12 mouse cellular contexts compared by ENCODE assay signal in the genomic region with DNA sequence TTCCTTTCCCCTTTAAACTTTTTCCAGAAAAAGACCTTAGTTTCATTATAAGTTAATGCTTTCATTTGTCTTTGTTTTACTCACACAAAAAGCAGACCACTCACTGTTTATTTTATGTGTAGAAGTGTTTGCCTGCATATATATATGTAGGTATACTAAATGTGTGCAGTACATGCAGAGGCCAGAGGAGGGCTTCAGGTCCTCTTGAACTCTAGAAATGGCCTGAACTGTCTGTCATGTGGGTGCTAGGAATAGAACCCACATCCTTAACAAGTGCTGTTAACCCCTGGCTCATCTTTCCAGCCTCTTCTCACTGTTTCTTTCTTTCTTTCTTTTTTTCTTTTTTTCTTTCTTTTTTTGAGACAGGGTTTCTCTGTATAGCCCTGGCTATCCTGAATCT. TPM values are rescaled to one million over a fixed set of nuclear protein-coding genes. Genes with fewer than 3 reads are reported as not detected.
DNase-seq lines count a peak whose midpoint lies in the region; ATAC-seq and TF ChIP-seq lines count a peak whose summit lies in the region.
"Had no signal": no experiment of that assay in that cellular context is flagged by ENCODE, and none has a peak within 500 bp of the region (broad histone marks: within the 10 kb centered on the region; RNA-seq: fewer than 3 reads in every experiment).

No protein-coding gene starts in this region.

- no peak for ATAC-seq in CD4-positive, CD25-positive, alpha-beta regulatory T cell, adult 4 months
- no peak for ATAC-seq in kidney, postnatal 0 days (replicated peaks; ENCODE audit: low FRiP score, low read depth)
- ATAC-seq in stomach, postnatal 0 days (ENCODE audit: low FRiP score, low TSS enrichment) = no peak

- TF ChIP-seq EP300 in stomach, postnatal 0 days (optimal IDR thresholded peaks at IDR 0.05) = no peak

- no peak overlapping the region for H3K27ac ChIP-seq in kidney, postnatal 0 days
- no peak overlapping the region for H3K27ac ChIP-seq in stomach, postnatal 0 days (replicated peaks)

- H3K4me2 ChIP-seq in kidney, postnatal 0 days (ENCODE audit: low read length) = no peak overlapping the region
- no peak overlapping the region for H3K4me2 ChIP-seq in stomach, postnatal 0 days (replicated peaks; ENCODE audit: low read depth)

- H3K27me3 ChIP-seq in kidney, postnatal 0 days (ENCODE audit: insufficient read depth, low read length) = no peaks in the 10 kb centered on the region
- H3K27me3 ChIP-seq in stomach, postnatal 0 days (ENCODE audit: control insufficient read depth, insufficient read depth, low read length) = no peaks in the 10 kb centered on the region

- no peak overlapping the region for H3K4me3 ChIP-seq in kidney, postnatal 0 days (replicated peaks; ENCODE audit: low read depth, low read length)
- H3K4me3 ChIP-seq in stomach, postnatal 0 days (ENCODE audit: low read depth, low read length) = no peak overlapping the region

- H3K4me1 ChIP-seq in kidney, postnatal 0 days (replicated peaks; ENCODE audit: insufficient read depth, low read length) = no peaks in the 10 kb centered on the region
- H3K4me1 ChIP-seq in stomach, postnatal 0 days (replicated peaks; ENCODE audit: control insufficient read depth, insufficient read depth) = no peaks in the 10 kb centered on the region; the same call in none of the 2 replicates

- peak; percentile 24; the same call in 1 of the 2 replicates for TF ChIP-seq CTCF in kidney, postnatal 0 days (IDR thresholded peaks at IDR 0.05; ENCODE audit: low read depth)
- TF ChIP-seq CTCF in stomach, postnatal 0 days (IDR thresholded peaks at IDR 0.05; ENCODE audit: low read depth) = peak; percentile 51

- H3K9ac ChIP-seq in kidney, postnatal 0 days (ENCODE audit: low read depth, low read length) = no peak overlapping the region
- no peak overlapping the region for H3K9ac ChIP-seq in stomach, postnatal 0 days (ENCODE audit: low read length)

- H3K9me3 ChIP-seq in kidney, postnatal 0 days (replicated peaks; ENCODE audit: low read length) = no peaks in the 10 kb centered on the region
- no peaks in the 10 kb centered on the region for H3K9me3 ChIP-seq in stomach, postnatal 0 days (ENCODE audit: control insufficient read depth, low read length)

- peak; percentile 31 for DNase-seq in CD4-positive, CD25-positive, alpha-beta regulatory T cell, adult 2 months (ENCODE audit: low read depth, low spot score)
- DNase-seq in kidney, postnatal 0 days (ENCODE audit: low spot score) = no peak
- DNase-seq in kidney, postnatal 14 days = no peak
- peak; percentile 27 for DNase-seq in thymus, postnatal 4 days
- no peak for DNase-seq in thymus, postnatal 36 days
- no peak for DNase-seq in stomach, postnatal 0 days (ENCODE audit: low spot score)
- no peak for DNase-seq in layer of hippocampus, adult 8-10 months (ENCODE audit: low spot score in 2 of 2)
- DNase-seq: cerebellum, adult 9-10 months; heart, postnatal 4 days; kidney, postnatal 25 days; lung, adult 2 months had no signal

- no peaks in the 10 kb centered on the region for H3K36me3 ChIP-seq in kidney, postnatal 0 days (ENCODE audit: insufficient read depth, low read length)
- no peaks in the 10 kb centered on the region for H3K36me3 ChIP-seq in stomach, postnatal 0 days (ENCODE audit: control insufficient read depth, insufficient read depth, low read length)

RNA-seq across cellular contexts. Expression of gene Ttll5, which starts 42.7 kb away (rescaled TPM):
- 10 to 100 TPM in 1 of 2 experiments, 1 to 10 TPM in 1; 8.3 to 11.0 TPM for polyA plus RNA-seq in CD4-positive, CD25-positive, alpha-beta regulatory T cell, adult 4 months (2017; shearing (Covaris generic))
- polyA plus RNA-seq in kidney, postnatal 0 days (2015; fragmentation: Nextera tagmentation; extraction: Ambion mirVana) = 6.8 and 7.2 TPM in 2 replicates
- polyA plus RNA-seq in stomach, postnatal 0 days (2015; fragmentation: Nextera tagmentation; extraction: Ambion mirVana) = 3.7 and 4.8 TPM in 2 replicates
- 10 to 100 TPM; 43.8 to 55.8 (median 51.1) TPM for total RNA-seq in layer of hippocampus, adult 8-10 months (2022)

RNA-seq across cellular contexts. Expression of gene Erg28, which starts 42.8 kb away (rescaled TPM):
- polyA plus RNA-seq in CD4-positive, CD25-positive, alpha-beta regulatory T cell, adult 4 months (2017; shearing (Covaris generic)) = 100 to 1,000 TPM; 140 to 169 TPM
- polyA plus RNA-seq in kidney, postnatal 0 days (2015; fragmentation: Nextera tagmentation; extraction: Ambion mirVana) = 111 and 122 TPM in 2 replicates
- 98.1 and 102 TPM in 2 replicates for polyA plus RNA-seq in stomach, postnatal 0 days (2015; fragmentation: Nextera tagmentation; extraction: Ambion mirVana)
- total RNA-seq in layer of hippocampus, adult 8-10 months (2022) = 10 to 100 TPM; 55.2 to 66.9 (median 62.7) TPM

Comparison
In these comparisons a context has a peak if more than half of its experiments do, and no peak if none do; other contexts are left out.
1. DNase-seq: peak in CD4-positive, CD25-positive, alpha-beta regulatory T cell, adult 2 months (single experiment) and thymus, postnatal 4 days (single experiment); none in kidney, postnatal 0 days (single experiment), kidney, postnatal 14 days (single experiment), thymus, postnatal 36 days (0 of 2), stomach, postnatal 0 days (single experiment) and layer of hippocampus, adult 8-10 months (0 of 2).